Mouse (Mus musculus): Measurements from ENCODE around the gene Mpl. TPM values are rescaled to one million over a fixed set of nuclear protein-coding genes. Genes with fewer than 3 reads are reported as not detected.

Mpl gene
- total and polyA plus RNA-seq, 2 experiments from 2014 or later = not detected

GRCm38 (mm10) chr4:118445781-118446414 is 11.4 kb downstream of the Mpl start:
- Histone ChIP-seq H3K27me3 (ENCODE audit: insufficient read depth, low read length) (no peaks in the 10 kb centered on the region), H3K36me3 (ENCODE audit: insufficient read depth, low read length) (no peaks in the 10 kb centered on the region), H3K4me1 (ENCODE audit: insufficient read depth, low read length) (peaks cover 12% of the 10 kb centered on the region; the same call in 1 of the 2 replicates), H3K9me3 (ENCODE audit: low read length) (no peaks in the 10 kb centered on the region), H3K27ac (peak overlapping the region; percentile 41), H3K9ac (replicated peaks; ENCODE audit: low read length) (peak overlapping the region; percentile 28; the same call in 1 of the 2 replicates), H3K4me2 (ENCODE audit: low read depth, low read length) (peak overlapping the region; percentile 80), H3K4me3 (ENCODE audit: low read length) (peak overlapping the region; percentile 35)
- peak; percentile 17 for DNase-seq (ENCODE audit: low spot score)
- peak; percentile 76 for ATAC-seq
- peak; percentile 24 for TF ChIP-seq CTCF (IDR thresholded peaks at IDR 0.05; ENCODE audit: low read depth)
- WGBS = 24% methylated on average over 18 of the region's 18 CpGs

- Histone ChIP-seq H3K27me3 (ENCODE audit: insufficient read depth, low read length) (no peaks in the 10 kb centered on the region), H3K27ac (no peak overlapping the region), H3K4me2 (ENCODE audit: low read depth, low read length) (no peak overlapping the region), H3K4me1 (ENCODE audit: insufficient read depth, low read length) (peaks cover 12% of the 10 kb centered on the region; the same call in 1 of the 2 replicates), H3K4me3 (ENCODE audit: low read length) (no peak overlapping the region), H3K9ac (replicated peaks; ENCODE audit: low read length) (no peak overlapping the region), H3K9me3 (ENCODE audit: low read length) (no peaks in the 10 kb centered on the region), H3K36me3 (ENCODE audit: insufficient read depth, low read length) (no peaks in the 10 kb centered on the region)
- DNase-seq (ENCODE audit: low spot score) = no peak
- TF ChIP-seq CTCF (IDR thresholded peaks at IDR 0.05; ENCODE audit: low read depth) = no peak
- 82% methylated on average over 10 of the region's 10 CpGs for WGBS
- ATAC-seq = no peak
These were observed 12.2 kb downstream of the Mpl start for GRCm38 (mm10) chr4:118445088-118445487.

GRCm38 (mm10) chr4:118437829-118438253 is 19.5 kb downstream of the Mpl start:
- Histone ChIP-seq H3K27me3 (ENCODE audit: insufficient read depth, low read length) (no peaks in the 10 kb centered on the region), H3K4me1 (ENCODE audit: insufficient read depth, low read length) (peaks cover 4% of the 10 kb centered on the region), H3K27ac (peak overlapping the region; percentile 80), H3K9ac (replicated peaks; ENCODE audit: low read length) (peak overlapping the region; percentile 67), H3K9me3 (ENCODE audit: low read length) (no peaks in the 10 kb centered on the region), H3K36me3 (ENCODE audit: insufficient read depth, low read length) (no peaks in the 10 kb centered on the region), H3K4me3 (ENCODE audit: low read length) (peak overlapping the region; percentile 50), H3K4me2 (ENCODE audit: low read depth, low read length) (peak overlapping the region; percentile 91)
- 6% methylated on average over 12 of the region's 12 CpGs for WGBS
- peak; percentile 34; the same call in 1 of the 2 replicates for ATAC-seq
- DNase-seq (ENCODE audit: low spot score) = peak; percentile 60
- TF ChIP-seq CTCF (IDR thresholded peaks at IDR 0.05; ENCODE audit: low read depth) = no peak

GRCm38 (mm10) chr4:118436820-118437603 is 20.3 kb downstream of the Mpl start, which contains the start of gene Cdc20:
Gene Cdc20 (minus strand): TSS chr4:118437352.
- peaks cover 4% of the 10 kb centered on the region for H3K4me1 ChIP-seq (ENCODE audit: insufficient read depth, low read length)
- H3K9ac ChIP-seq (replicated peaks; ENCODE audit: low read length) = peak within 1 kb of the TSS; percentile 67
- TF ChIP-seq CTCF (IDR thresholded peaks at IDR 0.05; ENCODE audit: low read depth) = peak; percentile 16; the same call in 1 of the 2 replicates
- peaks cover 3% of the 10 kb centered on the region; the same call in 1 of the 2 replicates for H3K36me3 ChIP-seq (ENCODE audit: insufficient read depth, low read length)
- under 1% methylated on average over 67 of the region's 67 CpGs for WGBS
- peak; percentile 98 for ATAC-seq
- peak; percentile 98 for DNase-seq (ENCODE audit: low spot score)
- H3K4me3 ChIP-seq (ENCODE audit: low read length) = peak within 1 kb of the TSS; percentile 50
- peak within 1 kb of the TSS; percentile 80 for H3K27ac ChIP-seq
- H3K27me3 ChIP-seq (ENCODE audit: insufficient read depth, low read length) = no peaks in the 10 kb centered on the region
- no peaks in the 10 kb centered on the region for H3K9me3 ChIP-seq (ENCODE audit: low read length)
- H3K4me2 ChIP-seq (ENCODE audit: low read depth, low read length) = peak within 1 kb of the TSS; percentile 91

- Histone ChIP-seq H3K4me3 (ENCODE audit: low read length) (no peak overlapping the region), H3K36me3 (ENCODE audit: insufficient read depth, low read length) (peaks cover 12% of the 10 kb centered on the region), H3K9me3 (ENCODE audit: low read length) (no peaks in the 10 kb centered on the region), H3K4me2 (ENCODE audit: low read depth, low read length) (no peak overlapping the region), H3K27ac (no peak overlapping the region), H3K9ac (replicated peaks; ENCODE audit: low read length) (no peak overlapping the region), H3K4me1 (ENCODE audit: insufficient read depth, low read length) (peaks cover 14% of the 10 kb centered on the region), H3K27me3 (ENCODE audit: insufficient read depth, low read length) (no peaks in the 10 kb centered on the region)
- DNase-seq (ENCODE audit: low spot score) = no peak
- no peak for TF ChIP-seq CTCF (IDR thresholded peaks at IDR 0.05; ENCODE audit: low read depth)
- WGBS = 39% methylated on average over 8 of the region's 8 CpGs
- ATAC-seq = no peak
These were observed 25.0 kb downstream of the Mpl start for GRCm38 (mm10) chr4:118432332-118432731.

GRCm38 (mm10) chr4:118429215-118429895 is 28.0 kb downstream of the Mpl start:
- ATAC-seq (no peak), DNase-seq (ENCODE audit: low spot score) (no peak)
- WGBS = 68% methylated on average over 7 of the region's 7 CpGs
- H3K27ac ChIP-seq = no peak overlapping the region
- H3K9ac ChIP-seq (replicated peaks; ENCODE audit: low read length) = 0 out of 2 replicates have a peak overlapping the region, but pooled peaks have one; percentile 57
- peaks cover 15% of the 10 kb centered on the region for H3K4me1 ChIP-seq (ENCODE audit: insufficient read depth, low read length)
- H3K9me3 ChIP-seq (ENCODE audit: low read length) = no peaks in the 10 kb centered on the region
- H3K4me3 ChIP-seq (ENCODE audit: low read length) = no peak overlapping the region
- H3K27me3 ChIP-seq (ENCODE audit: insufficient read depth, low read length) = no peaks in the 10 kb centered on the region
- TF ChIP-seq CTCF (IDR thresholded peaks at IDR 0.05; ENCODE audit: low read depth) = no peak
- H3K4me2 ChIP-seq (ENCODE audit: low read depth, low read length) = peak overlapping the region; percentile 96; the same call in 1 of the 2 replicates
- peaks cover 12% of the 10 kb centered on the region for H3K36me3 ChIP-seq (ENCODE audit: insufficient read depth, low read length)
